Mouse (Mus musculus) left cerebral cortex, adult 2 months (tissue): ENCODE data around the gene Efcab3. TPM values are rescaled to one million over a fixed set of nuclear protein-coding genes. Genes with fewer than 3 reads are reported as not detected.

Experiments used
- DNase-seq, 2 experiments: peaks; one replicate each; pipeline ENCODE4 v3.0.0; 2021 to 2022; ENCODE audit warnings: low spot score in 2 of 2, mixed read lengths in 1 of 2; ENCODE audit errors: extremely low spot score in 1 of 2
- H3K27ac ChIP-seq: fragments of 200-600 bp; 2 replicates; pipeline ENCODE4 v1.8.1; 2022
- H3K4me3 ChIP-seq: fragments of 200-600 bp; 2 replicates; pipeline ENCODE4 v1.8.1; 2022
- CTCF ChIP-seq: fragments of 200-600 bp; IDR thresholded peaks from 2 replicates; pipeline ENCODE4 v1.8.1; 2022; ENCODE audit warnings: antibody characterized with exemption, mild to moderate bottlenecking, moderate library complexity
- intact Hi-C: fragments of 180-260 bp; cut with DNase I; formaldehyde crosslinking; loops from one replicate; pipeline ENCODE4 v1.15.1; 2025
- total RNA-seq, 2 experiments: library from RNA; stranded (reverse); gene quantifications; 2 replicates each; pipeline ENCODE4 v1.2.3; 2021

Gene Efcab3
- total RNA-seq, 2 experiments from 2014 or later, result 0.77 to 1.7 TPM

DNA sequence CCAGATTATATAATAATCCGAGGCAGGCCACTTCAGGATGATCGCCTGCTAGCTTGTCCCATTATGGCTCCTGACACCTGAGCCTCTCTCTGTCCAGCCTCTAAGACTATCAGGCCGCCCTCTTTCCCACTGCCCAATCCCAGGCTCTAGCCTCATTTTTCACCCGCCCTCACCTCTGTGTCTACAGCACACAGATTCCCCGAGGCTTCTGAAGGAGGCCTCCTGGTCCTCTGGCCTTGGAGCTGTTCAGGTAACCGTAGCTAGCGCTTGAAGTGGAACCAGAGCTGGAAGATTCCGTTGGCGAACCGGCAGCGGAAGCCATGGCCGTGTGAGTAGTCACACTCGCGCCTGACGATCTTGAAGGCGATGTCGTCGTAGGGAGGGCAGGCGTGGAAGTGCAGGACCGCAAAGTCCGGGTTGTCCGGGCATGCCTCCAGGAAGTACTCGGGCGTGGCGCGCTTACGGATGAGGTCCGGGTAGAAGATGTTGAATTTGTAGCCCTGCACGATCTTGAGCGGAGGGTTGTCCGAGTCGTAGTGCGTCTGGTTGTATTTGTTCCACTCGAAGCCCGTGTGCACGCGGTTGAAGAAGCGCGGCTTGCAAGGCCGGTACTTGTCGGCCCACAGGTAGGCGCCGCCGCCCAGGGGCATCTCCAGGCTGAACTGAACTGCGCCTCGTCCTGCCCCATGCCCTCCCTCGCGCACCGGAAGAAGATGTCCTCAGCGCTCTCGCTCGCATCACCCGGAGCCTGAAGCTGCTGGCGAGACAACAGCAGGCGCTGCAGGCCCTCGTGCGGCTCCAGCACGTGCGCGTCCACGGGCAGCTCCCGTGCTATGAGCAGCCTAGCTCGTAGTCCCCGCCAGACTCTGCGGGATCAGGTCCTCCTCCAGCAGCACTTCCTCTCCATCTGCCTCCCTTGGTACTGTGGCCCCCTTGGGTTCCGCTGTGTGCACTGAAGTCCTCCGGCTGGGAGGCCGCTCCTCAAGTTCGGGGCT lies 101.4 kb downstream of the Efcab3 start:
- H3K4me3 ChIP-seq, result no peak overlapping the region
- intact Hi-C loops, result no loop called here
- TF ChIP-seq CTCF, result no peak
- no peak for DNase-seq
- no peak overlapping the region for H3K27ac ChIP-seq

- Histone ChIP-seq H3K4me3 (no peak overlapping the region), H3K27ac (no peak overlapping the region)
- no peak for TF ChIP-seq CTCF
- intact Hi-C loops, result no loop called here
- DNase-seq, result no peak
These were observed 103.4 kb downstream of the Efcab3 start for GRCm38 (mm10) chr11:105166780-105167179.

Other genes with a start within 250 kb of the Efcab3 start
- gene Mettl2, start 62.8 kb downstream of the Efcab3 start, total RNA-seq, result 10 to 100 TPM; 15.0 to 18.8 TPM
- gene Gm10842, start 83.3 kb downstream of the Efcab3 start, total RNA-seq, result not detected
- gene Tlk2, start 115.2 kb downstream of the Efcab3 start, total RNA-seq, result 10 to 100 TPM; 56.0 to 61.1 TPM
- gene Mrc2, start 229.1 kb downstream of the Efcab3 start, total RNA-seq, result 1 to 10 TPM; 5.1 to 7.2 TPM